Mouse (Mus musculus) embryonic facial prominence, embryonic 10.5 days (tissue): ENCODE measurements at regions not wholly inside any gene's neighbourhood (a gene's known extent, or its start where the extent isn't known, plus 50 kb on each side); places are given as distances from the start of the nearest gene placed in this dataset.

ENCODE experiments used
- DNase-seq: peaks from one replicate; pipeline ENCODE4 v3.0.0-alpha.2; 2017; ENCODE audit warnings: low spot score
- H3K27ac ChIP-seq: fragments of 300-500 bp; sonication (generic); replicated peaks from 2 replicates; pipeline ENCODE4 v1.5.1; 2016; ENCODE audit warnings: mild to moderate bottlenecking
- H3K27me3 ChIP-seq: fragments of 300-500 bp; sonication (generic); replicated peaks from 2 replicates; pipeline ENCODE4 v1.6.1; 2016; ENCODE audit warnings: low read depth, mild to moderate bottlenecking; ENCODE audit not compliant: poor library complexity, severe bottlenecking
- H3K36me3 ChIP-seq: fragments of 300-500 bp; sonication (generic); replicated peaks from 2 replicates; pipeline ENCODE4 v1.6.1; 2016; ENCODE audit warnings: mild to moderate bottlenecking, moderate library complexity
- H3K4me1 ChIP-seq: fragments of 300-500 bp; sonication (generic); 2 replicates; pipeline ENCODE4 v1.6.1; 2016
- H3K4me3 ChIP-seq: fragments of 300-500 bp; sonication (generic); 2 replicates; pipeline ENCODE4 v1.5.1; 2016; ENCODE audit warnings: mild to moderate bottlenecking, moderate library complexity
- H3K9me3 ChIP-seq: fragments of 300-500 bp; sonication (generic); 2 replicates; pipeline ENCODE4 v1.6.1; 2016; ENCODE audit warnings: mild to moderate bottlenecking
- WGBS: fragments of 180-500 bp; shearing (Covaris S2); methylation state at CpG from one replicate; pipeline ENCODE4 v1.1.7; 2016; 5-methylcytosine and 5-hydroxymethylcytosine counted together

GRCm38 (mm10) chr10:117459651-117460365 is 80.0 kb upstream of the Cpsf6 start:
- no peak for DNase-seq
- Histone ChIP-seq H3K36me3 (no peaks in the 10 kb centered on the region), H3K27ac (no peak overlapping the region), H3K27me3 (no peaks in the 10 kb centered on the region), H3K4me1 (peaks cover 12% of the 10 kb centered on the region; the same call in 1 of the 2 replicates), H3K4me3 (no peak overlapping the region), H3K9me3 (no peaks in the 10 kb centered on the region)
- 90% methylated on average over 10 of the region's 10 CpGs for WGBS

- Histone ChIP-seq H3K9me3 (no peaks in the 10 kb centered on the region), H3K27me3 (no peaks in the 10 kb centered on the region), H3K27ac (no peak overlapping the region), H3K4me3 (no peak overlapping the region), H3K36me3 (no peaks in the 10 kb centered on the region), H3K4me1 (peaks cover 12% of the 10 kb centered on the region; the same call in 1 of the 2 replicates)
- WGBS = 90% methylated on average over 2 of the region's 2 CpGs
- DNase-seq = no peak
Observed at GRCm38 (mm10) chr10:117459041-117459475, 79.2 kb upstream of the Cpsf6 start.

- Histone ChIP-seq H3K36me3 (no peaks in the 10 kb centered on the region), H3K9me3 (no peaks in the 10 kb centered on the region), H3K27ac (no peak overlapping the region), H3K4me1 (peaks cover 12% of the 10 kb centered on the region; the same call in 1 of the 2 replicates), H3K27me3 (no peaks in the 10 kb centered on the region), H3K4me3 (no peak overlapping the region)
- no peak for DNase-seq
- 87% methylated on average over 11 of the region's 11 CpGs for WGBS
Observed at GRCm38 (mm10) chr10:117458271-117459040, 78.6 kb upstream of the Cpsf6 start.

GRCm38 (mm10) chr10:117457701-117457950 is 77.8 kb upstream of the Cpsf6 start:
- WGBS = 81% methylated on average over 2 of the region's 2 CpGs
- Histone ChIP-seq H3K4me3 (no peak overlapping the region), H3K4me1 (peaks cover 12% of the 10 kb centered on the region; the same call in 1 of the 2 replicates), H3K27me3 (no peaks in the 10 kb centered on the region; the same call in 1 of the 2 replicates), H3K27ac (no peak overlapping the region), H3K9me3 (no peaks in the 10 kb centered on the region), H3K36me3 (no peaks in the 10 kb centered on the region)
- DNase-seq = no peak

GRCm38 (mm10) chr10:117456904-117457700 is 77.3 kb upstream of the Cpsf6 start:
- 0 out of 2 replicates have a peak overlapping the region, but pooled peaks have one; percentile 0 for H3K27ac ChIP-seq
- WGBS = 64% methylated on average over 18 of the region's 18 CpGs
- no peaks in the 10 kb centered on the region for H3K36me3 ChIP-seq
- H3K4me1 ChIP-seq = peaks cover 12% of the 10 kb centered on the region; the same call in 1 of the 2 replicates
- H3K27me3 ChIP-seq = no peaks in the 10 kb centered on the region; the same call in 1 of the 2 replicates
- DNase-seq = no peak
- no peak overlapping the region for H3K4me3 ChIP-seq
- H3K9me3 ChIP-seq = no peaks in the 10 kb centered on the region

GRCm38 (mm10) chr10:117456427-117456826 is 76.6 kb upstream of the Cpsf6 start:
- 59% methylated on average over 8 of the region's 8 CpGs for WGBS
- H3K36me3 ChIP-seq = no peaks in the 10 kb centered on the region
- H3K27ac ChIP-seq = no peak overlapping the region
- H3K27me3 ChIP-seq = no peaks in the 10 kb centered on the region; the same call in 1 of the 2 replicates
- no peaks in the 10 kb centered on the region for H3K9me3 ChIP-seq
- no peak for DNase-seq
- H3K4me3 ChIP-seq = no peak overlapping the region
- H3K4me1 ChIP-seq = peaks cover 12% of the 10 kb centered on the region; the same call in 1 of the 2 replicates

GRCm38 (mm10) chr10:117455595-117456302 is 75.9 kb upstream of the Cpsf6 start:
- DNase-seq = peak; percentile 73
- Histone ChIP-seq H3K27me3 (no peaks in the 10 kb centered on the region; the same call in 1 of the 2 replicates), H3K4me3 (no peak overlapping the region), H3K27ac (no peak overlapping the region), H3K9me3 (no peaks in the 10 kb centered on the region), H3K4me1 (peaks cover 12% of the 10 kb centered on the region; the same call in 1 of the 2 replicates), H3K36me3 (no peaks in the 10 kb centered on the region)
- 73% methylated on average over 9 of the region's 9 CpGs for WGBS

GRCm38 (mm10) chr10:117454711-117455591 is 75.1 kb upstream of the Cpsf6 start:
- Histone ChIP-seq H3K9me3 (no peaks in the 10 kb centered on the region), H3K27me3 (no peaks in the 10 kb centered on the region; the same call in 1 of the 2 replicates), H3K4me1 (peaks cover 12% of the 10 kb centered on the region; the same call in 1 of the 2 replicates), H3K36me3 (no peaks in the 10 kb centered on the region), H3K4me3 (no peak overlapping the region), H3K27ac (no peak overlapping the region)
- WGBS = 72% methylated on average over 12 of the region's 12 CpGs
- no peak for DNase-seq

GRCm38 (mm10) chr10:117454171-117454500 is 74.3 kb upstream of the Cpsf6 start:
- H3K9me3 ChIP-seq = no peaks in the 10 kb centered on the region
- no peak for DNase-seq
- no peak overlapping the region for H3K4me3 ChIP-seq
- peaks cover 12% of the 10 kb centered on the region; the same call in 1 of the 2 replicates for H3K4me1 ChIP-seq
- H3K27ac ChIP-seq = no peak overlapping the region
- no peaks in the 10 kb centered on the region for H3K36me3 ChIP-seq
- WGBS = 86% methylated on average over 3 of the region's 3 CpGs
- H3K27me3 ChIP-seq = no peaks in the 10 kb centered on the region; the same call in 1 of the 2 replicates

- no peak overlapping the region for H3K4me3 ChIP-seq
- H3K27me3 ChIP-seq = no peaks in the 10 kb centered on the region; the same call in 1 of the 2 replicates
- 88% methylated on average over 7 of the region's 7 CpGs for WGBS
Observed at GRCm38 (mm10) chr10:117453406-117454170, 73.8 kb upstream of the Cpsf6 start.

More at GRCm38 (mm10) chr10:117453406-117454170, 73.8 kb upstream of the Cpsf6 start:
- Histone ChIP-seq H3K9me3 (no peaks in the 10 kb centered on the region), H3K4me1 (peaks cover 12% of the 10 kb centered on the region; the same call in 1 of the 2 replicates), H3K27ac (no peak overlapping the region), H3K36me3 (no peaks in the 10 kb centered on the region)
- no peak for DNase-seq
